Mouse (Mus musculus): ENCODE measurements around the gene Nectin1. TPM values are rescaled to one million over a fixed set of nuclear protein-coding genes. Genes with fewer than 3 reads are reported as not detected.

Gene Nectin1
- total RNA-seq, 2 experiments from 2014 or later = 4.5 to 6.7 TPM

DNA sequence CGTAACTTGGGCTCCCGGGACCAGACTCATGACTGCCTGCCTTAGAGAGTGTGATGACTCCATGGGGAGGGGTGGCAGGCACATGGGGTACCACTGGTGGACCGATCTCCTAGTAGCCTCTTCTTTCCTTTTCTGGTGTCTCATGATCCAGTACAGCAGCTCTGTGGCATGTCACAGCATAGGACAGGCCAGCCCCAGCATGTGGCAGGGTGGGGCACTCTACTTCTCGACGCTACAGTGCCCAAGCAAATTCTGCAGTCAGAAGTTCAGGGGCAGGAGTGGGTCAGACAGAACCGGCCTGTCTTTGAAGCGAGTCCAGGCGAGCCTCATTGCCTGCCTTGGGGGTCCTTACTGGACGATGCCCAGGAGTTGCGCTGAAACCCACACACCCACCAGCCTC is 13.4 kb downstream of the Nectin1 start:
- no peak for DNase-seq
- intact Hi-C loops (cut with DNase I; ENCODE audit: low total_unique reads) = loop anchor here (5.0 kb wide), 1 partner anchor 40 kb away; no protein-coding TSS in a partner anchor

DNA sequence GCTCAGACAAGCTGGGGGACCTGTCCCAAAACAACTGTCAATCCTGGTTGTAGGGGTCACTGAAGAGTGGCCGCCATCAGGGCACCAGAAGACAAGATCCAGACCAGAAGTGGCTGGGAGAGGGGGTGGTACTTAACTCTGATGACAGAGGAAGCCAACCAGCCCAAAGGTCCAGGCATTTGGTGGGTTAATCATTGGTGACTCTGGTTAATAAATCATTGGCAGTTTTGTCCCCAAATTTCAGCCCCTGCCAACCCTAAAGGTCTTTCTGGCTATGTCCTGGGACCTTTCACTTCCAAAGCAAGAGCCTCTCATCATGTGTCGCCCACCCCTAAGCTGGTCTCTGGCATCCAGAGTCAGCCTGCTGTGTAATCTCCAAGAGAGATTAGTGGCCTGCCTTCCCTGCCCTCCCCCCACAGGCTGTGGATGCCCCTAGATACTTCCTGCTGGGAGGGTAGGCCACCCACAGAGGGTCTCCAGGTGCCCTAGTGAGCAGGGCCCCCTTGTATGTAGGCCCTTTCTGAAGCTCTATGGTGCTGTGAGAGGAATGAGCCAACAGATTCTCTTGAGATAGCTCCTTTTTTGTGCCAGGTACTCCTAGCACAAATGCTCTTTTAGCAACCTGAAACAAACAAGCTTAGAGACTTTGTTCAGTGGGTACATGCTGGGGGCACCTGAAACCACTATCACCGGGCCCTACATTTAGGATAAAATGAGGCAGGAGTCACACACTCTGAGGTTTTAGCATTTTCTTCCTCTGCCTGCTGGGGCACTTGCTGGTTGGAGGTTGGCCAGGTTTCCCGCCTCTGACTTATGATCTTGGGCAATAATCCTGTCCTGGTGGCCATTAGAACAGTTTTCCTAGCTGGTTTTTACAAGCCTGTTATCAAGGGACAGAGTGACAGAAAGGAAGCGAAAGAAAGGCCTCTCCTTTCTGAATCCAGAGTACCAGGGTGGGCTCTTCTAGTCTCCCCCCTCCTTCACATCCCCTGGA is 14.5 kb downstream of the Nectin1 start:
- intact Hi-C loops (cut with DNase I; ENCODE audit: low total_unique reads) = loop anchor here (5.0 kb wide), 1 partner anchor 39 kb away; no protein-coding TSS in a partner anchor
- no peak for DNase-seq

DNA sequence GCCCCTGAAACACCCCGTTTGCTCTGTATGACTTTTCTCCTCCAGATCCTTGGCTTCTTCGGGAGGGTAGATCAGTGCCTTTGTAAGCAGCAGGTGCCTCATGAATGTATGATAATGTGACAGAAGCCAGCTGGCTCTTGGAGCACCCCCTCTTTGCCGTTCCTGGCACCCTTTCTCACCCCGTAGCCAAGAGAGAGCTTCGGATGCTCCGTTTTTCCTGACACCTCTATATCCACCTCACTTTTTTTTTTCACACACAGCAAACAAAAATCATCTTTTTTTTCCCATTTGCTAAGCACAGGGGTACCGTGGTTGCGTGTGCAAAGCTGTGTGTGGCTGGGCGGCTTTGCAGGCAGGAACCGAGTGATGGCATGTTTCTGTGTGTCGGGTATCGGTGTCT is 16.3 kb downstream of the Nectin1 start:
- DNase-seq = no peak
- intact Hi-C loops (cut with DNase I; ENCODE audit: low total_unique reads) = no loop called here

- no peak for DNase-seq
- intact Hi-C loops (cut with DNase I; ENCODE audit: low total_unique reads) = no loop called here
These were observed 17.5 kb downstream of the Nectin1 start for GRCm38 (mm10) chr9:43761181-43761820.

DNA sequence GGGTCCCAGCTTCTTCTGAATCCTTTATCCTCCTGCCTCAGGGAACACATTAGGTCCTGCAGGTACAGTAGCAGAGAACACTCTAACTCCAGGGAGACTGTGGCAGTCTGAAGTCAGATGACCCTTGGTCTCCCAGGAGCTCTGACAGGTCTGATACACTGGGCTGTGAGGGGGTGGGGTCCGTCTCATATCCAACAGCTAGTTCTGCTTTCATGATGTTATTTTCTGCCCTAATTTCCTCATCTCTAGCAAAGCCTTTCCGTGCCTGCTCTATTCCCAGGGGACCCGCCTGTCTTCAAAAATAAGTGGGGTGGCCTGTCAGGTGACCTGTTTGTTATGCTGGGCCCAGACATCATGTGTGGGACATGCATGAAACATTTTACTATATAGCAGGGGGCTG is 18.2 kb downstream of the Nectin1 start:
- intact Hi-C loops (cut with DNase I; ENCODE audit: low total_unique reads) = no loop called here
- no peak for DNase-seq

DNA sequence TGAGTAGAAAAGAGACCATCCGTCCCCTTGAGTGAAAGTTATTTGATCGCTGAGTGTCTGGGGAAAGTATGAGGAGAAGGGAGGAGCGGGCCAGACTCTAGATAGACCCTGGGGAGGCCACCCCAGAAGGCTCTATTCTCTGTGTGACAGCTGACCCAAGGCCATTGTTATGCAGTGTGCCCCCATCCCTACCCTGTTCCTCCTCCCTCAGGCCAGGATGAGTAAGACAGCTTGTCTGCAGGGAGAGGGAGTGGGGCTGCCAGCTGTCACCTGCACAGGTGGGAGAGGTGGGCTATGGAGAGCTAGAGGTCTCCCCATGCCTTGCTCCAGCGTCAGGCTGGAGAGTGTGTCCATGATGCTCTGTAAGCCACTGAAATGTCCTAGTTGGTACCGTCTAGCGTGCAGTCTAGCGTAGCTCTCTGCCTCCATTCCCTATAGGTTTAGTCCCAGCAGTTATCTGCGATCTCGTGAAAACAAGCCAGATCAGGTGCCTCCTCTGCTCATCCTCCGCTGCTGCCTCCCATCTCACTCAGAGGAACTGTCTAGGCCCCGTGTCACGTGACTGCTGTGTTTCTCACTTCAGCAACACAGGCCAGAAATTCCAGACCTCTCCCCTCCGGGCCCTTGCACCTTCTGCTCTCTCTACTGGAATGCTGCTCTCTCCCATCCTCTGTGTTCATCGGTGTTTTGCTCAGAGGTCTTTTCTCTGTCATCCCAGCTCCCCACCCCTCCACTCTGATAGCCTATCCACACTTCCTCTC is 21.8 kb downstream of the Nectin1 start:
- no peak for DNase-seq
- intact Hi-C loops (cut with DNase I; ENCODE audit: low total_unique reads) = no loop called here

DNA sequence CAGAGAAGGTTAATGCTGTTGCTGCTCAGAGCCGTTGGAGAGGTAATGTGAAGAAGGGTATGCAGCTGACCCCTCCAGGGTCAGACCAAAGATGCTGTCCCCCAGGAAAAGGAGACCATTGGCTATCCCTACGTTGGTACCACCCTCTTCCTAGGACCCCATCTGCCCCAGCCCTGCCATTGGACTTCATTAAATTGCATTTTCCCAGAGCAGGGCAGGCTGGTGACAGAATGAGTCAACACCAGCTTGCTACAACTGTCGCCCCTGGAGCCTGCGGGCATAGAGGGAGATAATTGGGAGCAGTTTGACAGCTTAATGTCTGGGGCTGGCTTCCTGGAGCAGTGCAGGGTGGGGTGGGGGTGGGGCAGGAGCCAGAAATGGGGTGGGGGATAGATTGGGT is 25.0 kb downstream of the Nectin1 start:
- intact Hi-C loops (cut with DNase I; ENCODE audit: low total_unique reads) = no loop called here
- DNase-seq = no peak

DNA sequence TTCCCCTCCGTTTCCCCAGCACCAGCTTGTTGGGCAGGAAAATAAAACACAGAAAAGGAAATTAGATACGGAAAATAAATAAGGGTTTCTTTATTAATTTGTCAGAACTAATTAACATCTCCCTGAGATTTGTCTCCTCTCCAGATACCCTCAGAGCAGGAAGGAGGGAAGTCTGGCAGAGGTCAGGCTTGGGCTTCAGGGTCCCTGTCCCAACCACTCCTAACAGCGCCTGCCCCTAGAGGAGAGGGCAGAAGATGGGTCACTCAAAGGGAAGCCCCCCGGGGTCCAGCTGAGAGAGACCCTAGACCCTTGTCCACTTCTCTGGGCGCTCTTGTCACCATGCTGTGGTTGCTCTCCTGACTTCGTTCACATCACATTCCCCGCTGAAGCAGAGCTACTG is 25.4 kb downstream of the Nectin1 start:
- intact Hi-C loops (cut with DNase I; ENCODE audit: low total_unique reads) = no loop called here
- no peak for DNase-seq

DNA sequence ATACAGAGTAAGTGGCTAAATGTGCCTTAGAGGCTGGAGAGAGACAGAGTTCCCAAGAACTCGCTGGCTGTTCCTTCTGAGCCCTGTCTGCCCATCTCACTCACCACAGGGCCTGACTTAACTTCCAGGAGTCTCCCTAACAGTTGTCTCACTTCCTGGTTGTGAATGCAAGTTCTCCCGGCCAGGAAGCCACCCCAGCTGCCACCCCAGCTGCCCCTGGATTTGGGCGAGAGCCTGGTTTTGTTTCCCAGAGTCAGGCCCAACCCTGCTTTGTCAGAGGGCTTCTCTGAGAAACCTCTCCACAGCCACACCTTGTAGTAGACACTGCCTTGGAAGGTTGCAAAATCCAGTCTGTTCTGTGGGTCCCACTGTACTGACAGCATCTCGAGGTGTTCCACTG is 26.2 kb downstream of the Nectin1 start:
- intact Hi-C loops (cut with DNase I; ENCODE audit: low total_unique reads) = no loop called here
- no peak for DNase-seq

GRCm38 (mm10) chr9:43771041-43771440 is 27.3 kb downstream of the Nectin1 start:
- intact Hi-C loops (cut with DNase I; ENCODE audit: low total_unique reads) = no loop called here
- DNase-seq = no peak

DNA sequence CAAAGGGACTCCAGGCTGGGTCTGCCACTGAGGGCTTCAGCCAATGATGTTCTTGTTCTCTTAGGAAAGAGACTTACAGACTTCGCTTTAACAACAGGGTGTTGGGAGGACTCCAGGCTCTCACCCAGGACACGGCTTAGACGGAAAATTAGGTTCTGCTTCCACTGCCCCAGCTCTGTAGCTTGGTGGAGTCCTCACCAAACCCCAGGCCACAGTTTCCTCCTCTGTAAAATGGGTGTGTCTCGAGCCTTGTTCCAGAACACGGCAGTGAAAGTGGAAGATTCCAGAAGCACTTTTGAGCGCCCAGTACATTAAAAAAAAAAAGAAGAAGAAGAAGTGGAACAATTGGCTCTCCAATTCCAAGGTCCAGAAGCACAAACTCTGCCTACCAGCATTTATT is 28.7 kb downstream of the Nectin1 start:
- intact Hi-C loops (cut with DNase I; ENCODE audit: low total_unique reads) = no loop called here

GRCm38 (mm10) chr9:43773521-43773920 is 29.7 kb downstream of the Nectin1 start:
- DNase-seq = no peak

More for the DNA sequence above, 28.7 kb downstream of the Nectin1 start:
- no peak for DNase-seq

DNA sequence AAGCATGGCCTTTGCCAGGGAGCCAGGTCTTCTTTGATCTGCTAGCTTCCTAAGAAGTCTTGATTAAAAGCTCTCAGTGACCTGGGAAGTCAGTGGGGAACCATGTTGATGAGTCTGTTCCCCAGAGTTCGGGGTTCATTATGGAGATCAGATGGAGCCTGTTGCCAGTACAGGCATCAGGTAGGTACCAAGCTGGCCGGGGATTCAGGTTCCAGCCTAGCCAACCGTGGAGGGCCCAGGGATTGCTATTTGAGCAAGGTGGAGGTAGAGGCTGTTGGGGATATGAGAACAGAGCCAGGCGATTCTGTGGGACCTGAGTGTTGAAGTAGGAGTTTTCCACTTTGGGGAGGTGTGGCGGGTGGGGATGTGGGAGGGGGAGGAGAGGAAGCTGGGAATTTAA is 30.6 kb downstream of the Nectin1 start:
- DNase-seq = no peak
- intact Hi-C loops (cut with DNase I; ENCODE audit: low total_unique reads) = no loop called here

More at GRCm38 (mm10) chr9:43773521-43773920, 29.7 kb downstream of the Nectin1 start:
- intact Hi-C loops (cut with DNase I; ENCODE audit: low total_unique reads) = no loop called here

DNA sequence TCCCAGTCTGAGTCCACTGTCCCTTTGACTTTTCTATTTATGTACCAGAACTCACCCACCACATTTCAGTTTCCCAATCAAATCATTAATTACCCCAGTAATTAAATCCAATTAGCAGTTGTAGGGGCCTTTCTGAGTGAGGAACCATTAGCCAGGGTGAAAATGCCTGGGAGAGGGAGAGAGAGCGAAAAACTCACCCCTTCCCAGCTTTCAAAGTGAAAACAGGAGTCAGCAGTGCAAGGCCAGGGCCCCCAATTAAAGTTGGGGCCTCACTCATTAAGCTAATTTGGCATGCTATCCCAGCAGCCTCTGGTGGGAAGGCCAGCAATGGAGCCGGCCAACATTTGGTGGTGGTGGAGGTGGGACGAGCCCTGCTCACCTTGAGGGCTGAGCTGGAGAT is 32.4 kb downstream of the Nectin1 start:
- intact Hi-C loops (cut with DNase I; ENCODE audit: low total_unique reads) = loop anchor here (2.0 kb wide), 1 partner anchor 27 kb away; no protein-coding TSS in a partner anchor
- DNase-seq = no peak

DNA sequence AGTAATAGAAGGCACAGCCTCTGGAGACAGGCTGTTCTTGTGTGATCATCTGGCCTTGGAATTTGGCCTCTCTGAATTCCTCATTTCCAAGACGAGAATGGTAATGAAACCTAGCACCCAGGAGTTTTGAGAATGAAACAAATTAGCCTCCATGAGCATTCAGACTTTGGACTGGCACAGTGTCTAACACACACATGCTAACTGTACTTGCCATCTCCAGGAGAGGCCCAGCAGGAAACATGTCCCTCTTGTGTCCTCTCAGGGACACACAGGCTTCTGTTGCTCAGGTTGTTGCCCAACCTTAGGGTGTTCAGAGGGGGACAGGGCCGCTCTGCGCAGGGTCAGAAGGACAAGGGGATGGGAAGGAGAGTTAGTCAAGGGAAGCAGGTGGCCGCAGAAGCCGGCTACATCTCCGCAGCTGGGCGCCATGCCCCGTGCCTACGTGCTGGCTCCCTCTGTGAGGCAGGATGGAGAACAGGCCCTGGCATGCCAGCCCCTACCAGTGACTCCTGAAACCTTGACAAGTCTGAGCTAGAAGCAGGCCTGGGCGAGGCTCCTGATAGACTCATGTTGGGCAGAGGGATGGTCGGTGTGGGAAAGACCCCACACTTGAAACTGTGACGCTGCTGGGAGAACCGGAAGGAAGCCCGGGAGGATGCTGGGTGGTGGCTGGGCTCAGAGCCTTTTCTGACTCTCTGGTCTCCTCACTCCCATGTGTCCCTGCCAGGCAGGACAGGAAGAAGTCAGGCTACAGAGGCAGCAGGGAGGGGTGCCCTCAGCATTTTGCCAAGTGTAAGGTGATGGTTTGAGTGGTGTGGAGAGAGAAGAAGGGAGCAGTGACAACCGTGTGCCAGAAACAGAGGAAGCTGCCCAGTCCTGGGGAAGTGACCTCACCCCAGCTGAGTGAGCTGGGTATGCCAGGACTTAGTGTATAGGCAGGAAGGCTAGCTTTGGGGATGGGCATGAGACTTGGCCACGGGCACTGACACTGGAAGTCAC is 33.9 kb downstream of the Nectin1 start:
- DNase-seq = peak; percentile 30

GRCm38 (mm10) chr9:43780883-43781282 is 37.1 kb downstream of the Nectin1 start:
- intact Hi-C loops (cut with DNase I; ENCODE audit: low total_unique reads) = no loop called here
- DNase-seq = no peak

More for the DNA sequence above, 33.9 kb downstream of the Nectin1 start:
- intact Hi-C loops (cut with DNase I; ENCODE audit: low total_unique reads) = loop anchor here (2.0 kb wide), 1 partner anchor 29 kb away; no protein-coding TSS in a partner anchor

- no peak for DNase-seq
- intact Hi-C loops (cut with DNase I; ENCODE audit: low total_unique reads) = no loop called here
These were observed 38.6 kb downstream of the Nectin1 start for GRCm38 (mm10) chr9:43782401-43782800.

DNA sequence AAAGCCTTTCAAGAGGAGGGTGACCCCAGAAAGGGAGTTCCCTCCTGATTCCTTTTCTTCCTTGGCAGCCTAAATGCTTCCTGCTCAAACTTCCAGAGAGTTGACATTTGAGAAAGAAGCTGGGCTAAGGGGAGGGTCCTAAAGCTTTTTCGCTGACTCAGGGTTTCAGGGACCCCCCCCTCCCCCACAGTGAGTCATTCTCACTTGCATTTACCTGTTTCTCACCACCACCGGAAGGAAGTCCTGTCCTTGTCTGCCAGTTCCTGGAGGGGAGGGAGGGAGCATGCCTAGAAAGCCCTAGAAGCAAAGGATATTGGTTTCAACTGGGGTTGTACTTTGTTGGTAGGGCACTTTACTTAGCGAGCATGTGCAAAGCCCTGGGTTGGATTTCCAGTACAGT is 40.2 kb downstream of the Nectin1 start:
- intact Hi-C loops (cut with DNase I; ENCODE audit: low total_unique reads) = no loop called here
- no peak for DNase-seq

- DNase-seq = no peak
- intact Hi-C loops (cut with DNase I; ENCODE audit: low total_unique reads) = no loop called here
These were observed 41.1 kb downstream of the Nectin1 start for GRCm38 (mm10) chr9:43784841-43785240.

Data from gastrocnemius, postnatal 14 days (tissue).